Mouse (Mus musculus): Measurements from ENCODE around the gene Ubqln4. TPM values are rescaled to one million over a fixed set of nuclear protein-coding genes. Genes with fewer than 3 reads are reported as not detected.
"Not testable (repeated sequence)": the region's sequence is repeated elsewhere in the genome, so short reads cannot be mapped to it uniquely, and the experiment has no call there.

The Ubqln4 gene
- total and polyA plus RNA-seq, 3 experiments: 22.8 to 62.2 (median 39.6) TPM

GRCm38 (mm10) chr3:88603714-88604161, 50.2 kb downstream of the Ubqln4 start:
- Histone ChIP-seq H3K36me3 (replicated peaks in 1 of 2; ENCODE audit: control insufficient read depth in 1 of 2, insufficient read depth in 1 of 2, low read length in 1 of 2) (no peaks in the 10 kb centered on the region), H3K27ac (ENCODE audit: insufficient read depth, low read depth) (no peak overlapping the region), H3K4me1 (ENCODE audit: control insufficient read depth in 1 of 2, insufficient read depth in 2 of 2) (peaks cover 2 to 31% of the 10 kb centered on the region in 2 experiments; a peak in 2 of 4 replicates), H3K79me2 (replicated peaks; ENCODE audit: control insufficient read depth, extremely low read depth, insufficient read depth, poor library complexity, severe bottlenecking) (no peaks in the 10 kb centered on the region), H3K4me3 (replicated peaks in 1 of 3; ENCODE audit: low read depth in 2 of 3, low read length in 2 of 3, poor library complexity in 1 of 3) (no peak overlapping the region), H3K27me3 (replicated peaks) (no peaks in the 10 kb centered on the region), H3K9ac (ENCODE audit: insufficient read depth, low read depth) (no peak overlapping the region), H3K4me2 (ENCODE audit: insufficient read depth, low read depth, poor library complexity, severe bottlenecking) (no peak overlapping the region), H3K9me3 (replicated peaks; ENCODE audit: low read length) (no peaks in the 10 kb centered on the region)
- dilution Hi-C loops (cut with MboI; ENCODE audit: extremely low pct_ligation_motif_present, extremely low pct_unique_long_range_greater_than_20kb, low sequenced_read_pairs): no loop called here
- peak; percentile 71 for DNase-seq (ENCODE audit: extremely low read depth)
- in situ Hi-C loops (cut with MboI; ENCODE audit: low pct_ligation_motif_present, low pct_unique_long_range_greater_than_20kb, low sequenced_read_pairs): loop anchor here (25.0 kb wide), 1 partner anchor 134 kb away; no protein-coding TSS in a partner anchor
- TF ChIP-seq MYC (IDR thresholded peaks at IDR 0.05; ENCODE audit: low read depth, low read length): 0 out of 2 replicates have a peak, but pooled peaks have one; percentile 41
- TF ChIP-seq BHLHE40 (IDR thresholded peaks at IDR 0.05; ENCODE audit: low read depth, low read length): 0 out of 2 replicates have a peak, but pooled peaks have one; percentile 4
- peak; percentile 84 to 95 for TF ChIP-seq CTCF (conservative IDR thresholded peaks at IDR 0.05 in 1 of 2, IDR thresholded peaks at IDR 0.05 in 1 of 2; ENCODE audit: low read depth in 2 of 2, low read length in 2 of 2)
- no peak for TF ChIP-seq ELF1 (IDR thresholded peaks at IDR 0.05; ENCODE audit: low read depth, low read length)
- TF ChIP-seq SMC3 (IDR thresholded peaks at IDR 0.05; ENCODE audit: low read depth, low read length): peak; percentile 87
- peak; percentile 74 for TF ChIP-seq RAD21 (IDR thresholded peaks at IDR 0.05; ENCODE audit: low read depth, low read length)
- peak; percentile 49; the same call in 1 of the 2 replicates for TF ChIP-seq IRF4 (IDR thresholded peaks at IDR 0.05; ENCODE audit: low read depth, low read length)
- TF ChIP-seq MEF2A (IDR thresholded peaks at IDR 0.05; ENCODE audit: borderline replicate concordance, low read depth, low read length): no peak

- Histone ChIP-seq H3K79me2 (replicated peaks; ENCODE audit: control insufficient read depth, extremely low read depth, insufficient read depth, poor library complexity, severe bottlenecking) (no peaks in the 10 kb centered on the region), H3K4me1 (ENCODE audit: control insufficient read depth in 1 of 2, insufficient read depth in 2 of 2) (peaks cover 2 to 36% of the 10 kb centered on the region in 2 experiments; a peak in 2 of 4 replicates), H3K27ac (ENCODE audit: insufficient read depth, low read depth) (no peak overlapping the region), H3K9ac (ENCODE audit: insufficient read depth, low read depth) (no peak overlapping the region), H3K36me3 (replicated peaks in 1 of 2; ENCODE audit: control insufficient read depth in 1 of 2, insufficient read depth in 1 of 2, low read length in 1 of 2) (no peaks in the 10 kb centered on the region), H3K27me3 (replicated peaks) (no peaks in the 10 kb centered on the region), H3K4me2 (ENCODE audit: insufficient read depth, low read depth, poor library complexity, severe bottlenecking) (no peak overlapping the region), H3K4me3 (replicated peaks in 1 of 3; ENCODE audit: low read depth in 2 of 3, low read length in 2 of 3, poor library complexity in 1 of 3) (no peak overlapping the region), H3K9me3 (replicated peaks; ENCODE audit: low read length) (no peaks in the 10 kb centered on the region)
- TF ChIP-seq UBTF (IDR thresholded peaks at IDR 0.05; ENCODE audit: low read depth, low read length): no peak
- TF ChIP-seq JUND (conservative IDR thresholded peaks at IDR 0.05; ENCODE audit: low read depth, low read length): no peak
- no peak for TF ChIP-seq CHD2 (IDR thresholded peaks at IDR 0.05; ENCODE audit: low read length)
- TF ChIP-seq EP300 (IDR thresholded peaks at IDR 0.05; ENCODE audit: low read length): no peak
- no peak for TF ChIP-seq ZNF384 (IDR thresholded peaks at IDR 0.05; ENCODE audit: low read depth, low read length)
- TF ChIP-seq POLR2A (IDR thresholded peaks at IDR 0.05; ENCODE audit: low read depth, low read length): no peak
- no peak for TF ChIP-seq MEF2A (IDR thresholded peaks at IDR 0.05; ENCODE audit: borderline replicate concordance, low read depth, low read length)
- TF ChIP-seq NELFE (IDR thresholded peaks at IDR 0.05; ENCODE audit: low read depth, low read length): no peak
- TF ChIP-seq USF2 (conservative IDR thresholded peaks at IDR 0.05; ENCODE audit: low read depth, low read length): no peak
- TF ChIP-seq NRF1 (IDR thresholded peaks at IDR 0.05; ENCODE audit: low read depth, low read length): no peak
- TF ChIP-seq KAT2A (IDR thresholded peaks at IDR 0.05; ENCODE audit: insufficient replicate concordance, low read length): no peak
- no peak for TF ChIP-seq PAX5 (IDR thresholded peaks at IDR 0.05; ENCODE audit: low read length)
- dilution Hi-C loops (cut with MboI; ENCODE audit: extremely low pct_ligation_motif_present, extremely low pct_unique_long_range_greater_than_20kb, low sequenced_read_pairs): no loop called here
- DNase-seq (ENCODE audit: extremely low read depth): no peak
- in situ Hi-C loops (cut with MboI; ENCODE audit: low pct_ligation_motif_present, low pct_unique_long_range_greater_than_20kb, low sequenced_read_pairs): loop anchor here (25.0 kb wide), 1 partner anchor 132 kb away; no protein-coding TSS in a partner anchor
These were observed 51.3 kb downstream of the Ubqln4 start for GRCm38 (mm10) chr3:88604863-88605262.

GRCm38 (mm10) chr3:88605666-88606065, 52.1 kb downstream of the Ubqln4 start, which contains the start of gene Arhgef2:
Gene Arhgef2 (plus strand): TSS chr3:88605966.
- DNase-seq (ENCODE audit: extremely low read depth); H3K9ac ChIP-seq (ENCODE audit: insufficient read depth, low read depth); H3K9me3 ChIP-seq (replicated peaks; ENCODE audit: low read length); H3K79me2 ChIP-seq (replicated peaks; ENCODE audit: control insufficient read depth, extremely low read depth, insufficient read depth, poor library complexity, severe bottlenecking); H3K27me3 ChIP-seq (replicated peaks); H3K36me3 ChIP-seq (replicated peaks in 1 of 2; ENCODE audit: control insufficient read depth in 1 of 2, insufficient read depth in 1 of 2, low read length in 1 of 2); dilution Hi-C loops (cut with MboI; ENCODE audit: extremely low pct_ligation_motif_present, extremely low pct_unique_long_range_greater_than_20kb, low sequenced_read_pairs); H3K27ac ChIP-seq (ENCODE audit: insufficient read depth, low read depth); H3K4me3 ChIP-seq (replicated peaks in 1 of 3; ENCODE audit: low read depth in 2 of 3, low read length in 2 of 3, poor library complexity in 1 of 3): not testable (repeated sequence)
- in situ Hi-C loops (cut with MboI; ENCODE audit: low pct_ligation_motif_present, low pct_unique_long_range_greater_than_20kb, low sequenced_read_pairs): loop anchor here (25.0 kb wide), 1 partner anchor 132 kb away; no protein-coding TSS in a partner anchor
- Histone ChIP-seq H3K4me2 (ENCODE audit: insufficient read depth, low read depth, poor library complexity, severe bottlenecking) (peak within 1 kb of the TSS; percentile 64; the same call in 1 of the 2 replicates), H3K4me1 (ENCODE audit: control insufficient read depth in 1 of 2, insufficient read depth in 2 of 2) (peaks cover 2 to 36% of the 10 kb centered on the region in 2 experiments; a peak in 2 of 4 replicates)

All from CH12.LX (cell line).